Mouse (Mus musculus): ENCODE measurements around the gene Atp1a2. TPM values are rescaled to one million over a fixed set of nuclear protein-coding genes. Genes with fewer than 3 reads are reported as not detected.

Atp1a2 gene
- total RNA-seq (2017): not detected in 3 replicates

DNA sequence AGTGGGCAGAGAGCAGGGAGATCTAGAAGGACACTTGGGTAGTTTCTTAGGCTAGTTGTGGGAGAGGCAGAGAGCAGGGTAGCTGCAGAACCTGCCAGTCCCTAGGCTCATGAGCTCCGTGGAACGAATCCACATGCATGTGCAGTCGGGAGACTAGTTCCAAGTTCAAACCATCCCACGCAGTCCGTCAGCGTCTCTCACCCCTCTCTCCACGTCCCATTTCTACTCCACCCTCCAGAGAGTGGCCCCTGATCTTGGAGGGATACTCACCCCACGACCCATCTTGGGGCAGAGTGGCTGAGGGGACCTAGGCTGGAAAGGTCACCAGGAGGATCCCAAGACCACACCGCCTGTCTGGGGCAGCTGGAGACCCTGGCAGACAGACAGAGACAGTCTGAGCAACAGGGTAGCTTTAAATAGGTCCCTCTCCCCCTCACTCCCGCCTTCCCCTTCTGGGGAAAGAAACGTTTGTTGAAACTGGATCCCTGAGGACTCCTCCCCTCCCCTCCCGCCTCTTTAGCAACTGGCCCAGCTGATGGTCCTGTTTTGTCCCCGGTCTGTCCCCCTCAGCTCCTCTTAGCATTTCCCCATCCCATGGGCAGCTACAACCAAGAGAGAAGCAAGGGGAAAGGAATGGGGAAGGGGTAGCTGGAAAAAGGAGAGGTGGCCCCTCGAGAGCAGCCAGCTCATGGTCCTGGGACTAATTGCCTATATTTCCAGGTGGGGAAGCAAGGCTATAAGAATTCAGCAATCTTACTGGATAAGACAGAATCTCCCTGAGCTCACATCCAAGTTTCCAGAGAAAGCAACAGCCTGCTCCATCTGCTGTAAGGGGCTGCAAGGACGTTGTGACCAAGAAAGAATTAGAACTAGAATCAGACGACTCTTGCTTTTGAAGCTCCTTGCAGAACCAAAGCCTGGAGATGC is at the start of gene Atp1a2:
Atp1a2 (minus strand) TSS at position 454 of the 927 bp plus-strand sequence.
- no peak for ATAC-seq (replicated peaks; ENCODE audit: insufficient number of reproducible peaks, low FRiP score, low TSS enrichment, poor library complexity, severe bottlenecking)

DNA sequence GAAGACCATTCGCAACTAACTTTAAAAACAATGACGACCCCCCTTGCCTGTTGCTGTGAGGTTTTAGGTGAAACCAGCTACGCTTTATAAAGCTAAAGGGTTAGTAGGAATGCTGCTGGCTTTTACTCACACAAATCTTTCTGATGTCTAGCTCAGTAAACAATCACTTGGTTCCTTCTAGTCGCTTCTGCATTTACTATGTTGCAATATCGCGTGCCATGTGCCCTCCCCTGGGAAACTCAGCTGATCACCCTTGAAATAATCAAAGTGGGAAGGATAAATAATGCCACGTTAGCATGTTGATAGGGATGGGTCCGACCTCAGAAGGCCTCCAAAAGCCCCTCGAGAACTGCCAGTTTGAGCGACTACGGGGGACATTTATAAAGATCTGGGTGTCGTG is 49.5 kb upstream of the Atp1a2 start:
- ATAC-seq (replicated peaks; ENCODE audit: insufficient number of reproducible peaks, low FRiP score, low TSS enrichment, poor library complexity, severe bottlenecking): 0 out of 2 replicates have a peak, but pooled peaks have one; percentile 30

DNA sequence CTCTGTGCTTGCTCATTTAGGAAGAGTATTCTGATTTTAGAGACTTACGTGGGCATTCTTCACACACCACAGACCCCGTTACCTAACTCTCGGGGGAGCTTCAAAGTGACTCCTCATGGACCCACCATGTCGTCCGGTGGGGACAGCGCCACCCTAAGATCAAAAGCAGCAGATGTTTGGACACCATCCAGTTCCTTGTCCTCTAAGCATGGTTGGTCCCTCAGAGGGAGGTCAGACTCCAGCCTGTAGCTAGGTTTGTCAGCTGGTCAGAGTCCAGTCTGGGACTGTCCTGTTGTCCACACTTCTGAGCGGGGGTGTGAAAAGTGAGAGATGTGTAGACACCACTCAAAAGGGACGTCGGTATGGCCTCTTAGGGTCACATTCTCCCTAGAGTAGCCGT is 48.8 kb upstream of the Atp1a2 start:
- ATAC-seq (replicated peaks; ENCODE audit: insufficient number of reproducible peaks, low FRiP score, low TSS enrichment, poor library complexity, severe bottlenecking): no peak

DNA sequence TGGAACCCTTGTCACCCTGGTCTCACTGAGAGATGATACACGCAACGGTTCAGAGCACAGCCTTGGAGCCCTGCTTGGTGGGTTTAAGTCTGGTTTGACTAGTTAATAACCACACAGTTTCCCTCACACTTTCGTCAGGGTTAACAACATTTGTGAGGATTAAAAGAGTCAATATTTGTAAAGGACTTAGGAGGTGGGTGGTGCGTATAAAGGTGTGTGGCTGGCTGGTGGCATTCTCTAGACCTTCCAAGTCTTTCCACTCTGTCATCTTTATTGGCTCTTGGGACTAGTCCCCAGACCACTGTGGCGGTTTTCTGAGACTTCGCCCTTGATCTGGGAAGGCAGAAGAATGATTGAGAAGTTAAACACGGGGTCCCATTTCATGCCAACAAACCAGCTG is 47.0 kb upstream of the Atp1a2 start:
- no peak for ATAC-seq (replicated peaks; ENCODE audit: insufficient number of reproducible peaks, low FRiP score, low TSS enrichment, poor library complexity, severe bottlenecking)

DNA sequence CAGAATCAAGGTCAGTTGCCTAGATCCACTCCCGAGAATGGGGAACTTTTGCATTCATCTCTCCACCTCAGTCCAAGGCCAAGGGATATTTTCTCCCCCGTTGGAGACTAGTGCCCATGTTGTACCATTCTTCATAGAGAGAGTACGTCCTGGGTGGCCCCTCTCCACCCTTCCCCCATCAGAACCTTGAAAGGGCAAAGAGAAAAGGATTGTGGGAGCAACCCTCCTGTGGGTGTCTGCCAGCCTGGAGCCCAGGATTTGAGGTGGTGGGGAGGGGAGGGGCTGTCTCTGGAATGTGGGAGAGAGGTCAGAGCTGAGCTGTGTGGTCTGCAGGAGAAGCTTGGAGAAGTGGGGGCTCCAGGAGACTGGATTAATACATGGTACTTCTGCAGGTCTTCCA is 46.0 kb upstream of the Atp1a2 start:
- no peak for ATAC-seq (replicated peaks; ENCODE audit: insufficient number of reproducible peaks, low FRiP score, low TSS enrichment, poor library complexity, severe bottlenecking)

DNA sequence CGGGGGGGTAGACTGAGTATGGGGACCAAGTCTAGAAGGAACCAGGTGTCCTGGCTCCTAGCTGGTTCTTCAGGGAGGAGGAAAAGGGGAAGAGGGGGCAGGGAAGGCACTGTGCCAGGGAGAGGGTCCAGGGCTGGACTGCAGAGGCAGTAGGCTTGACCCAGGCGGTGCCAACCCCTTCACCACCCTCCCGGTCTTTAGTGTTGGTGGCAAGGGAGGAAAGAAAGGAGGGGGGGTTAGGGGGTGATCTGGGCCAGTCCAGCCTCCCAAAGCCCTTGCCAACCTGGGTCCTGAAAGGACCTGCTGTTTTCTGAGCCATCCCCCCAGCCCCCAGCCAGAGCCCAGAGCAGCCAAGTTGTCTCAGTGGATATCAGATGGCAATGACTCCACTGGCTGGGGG is 44.9 kb upstream of the Atp1a2 start:
- ATAC-seq (replicated peaks; ENCODE audit: insufficient number of reproducible peaks, low FRiP score, low TSS enrichment, poor library complexity, severe bottlenecking): no peak

DNA sequence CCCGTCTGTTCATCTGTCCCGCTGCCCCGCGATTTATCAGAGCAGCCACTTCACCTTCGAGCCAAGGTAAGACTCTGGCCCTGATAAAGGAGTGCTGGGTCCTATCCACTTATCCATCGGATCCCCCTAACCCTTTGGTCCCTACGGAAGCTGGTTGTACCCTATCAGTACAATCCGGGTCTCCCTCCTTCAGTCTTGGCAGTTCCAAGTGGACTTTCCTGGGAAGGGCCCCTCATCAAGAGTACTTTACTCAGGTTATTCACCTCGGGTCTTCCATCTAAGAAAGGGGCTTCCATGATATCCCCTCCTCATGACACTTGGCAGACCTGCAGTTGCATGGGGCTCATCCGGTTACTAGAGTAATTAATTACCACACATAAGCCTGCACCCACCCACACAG is 43.5 kb upstream of the Atp1a2 start:
- ATAC-seq (replicated peaks; ENCODE audit: insufficient number of reproducible peaks, low FRiP score, low TSS enrichment, poor library complexity, severe bottlenecking): no peak

DNA sequence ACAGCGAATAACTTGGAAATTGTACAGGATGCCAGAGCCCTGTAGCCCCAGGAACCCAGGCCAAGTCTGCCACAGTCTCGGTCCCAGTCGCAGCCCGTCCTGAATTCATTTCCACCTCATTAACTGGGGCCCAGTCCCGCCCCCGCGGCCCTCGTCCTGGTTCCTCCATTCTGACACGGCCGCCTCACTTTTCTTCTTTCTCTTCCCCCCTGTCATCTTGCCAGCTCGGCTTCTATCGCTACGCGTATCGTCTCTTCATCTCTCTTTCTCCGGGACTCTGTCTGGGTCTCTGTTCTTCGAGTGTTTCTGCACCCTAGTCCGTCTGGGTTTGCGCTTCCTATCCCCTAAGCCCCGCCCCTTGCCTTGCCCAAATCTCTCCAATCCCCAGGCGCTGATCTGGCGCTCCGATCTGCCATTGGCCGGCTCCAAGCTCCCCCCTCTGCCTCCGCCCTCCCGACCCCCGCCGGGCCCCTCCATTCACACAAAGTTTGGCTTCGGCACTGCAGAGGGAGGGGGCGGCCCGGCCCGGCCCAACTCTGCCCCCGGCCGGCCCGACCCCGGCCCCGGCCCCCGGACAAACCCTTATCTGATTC is 43.0 kb upstream of the Atp1a2 start, which contains the start of gene Kcnj10:
Kcnj10 (plus strand) TSS at position 482 of the 593 bp plus-strand sequence.
- peak; percentile 63 for ATAC-seq (replicated peaks; ENCODE audit: insufficient number of reproducible peaks, low FRiP score, low TSS enrichment, poor library complexity, severe bottlenecking)

DNA sequence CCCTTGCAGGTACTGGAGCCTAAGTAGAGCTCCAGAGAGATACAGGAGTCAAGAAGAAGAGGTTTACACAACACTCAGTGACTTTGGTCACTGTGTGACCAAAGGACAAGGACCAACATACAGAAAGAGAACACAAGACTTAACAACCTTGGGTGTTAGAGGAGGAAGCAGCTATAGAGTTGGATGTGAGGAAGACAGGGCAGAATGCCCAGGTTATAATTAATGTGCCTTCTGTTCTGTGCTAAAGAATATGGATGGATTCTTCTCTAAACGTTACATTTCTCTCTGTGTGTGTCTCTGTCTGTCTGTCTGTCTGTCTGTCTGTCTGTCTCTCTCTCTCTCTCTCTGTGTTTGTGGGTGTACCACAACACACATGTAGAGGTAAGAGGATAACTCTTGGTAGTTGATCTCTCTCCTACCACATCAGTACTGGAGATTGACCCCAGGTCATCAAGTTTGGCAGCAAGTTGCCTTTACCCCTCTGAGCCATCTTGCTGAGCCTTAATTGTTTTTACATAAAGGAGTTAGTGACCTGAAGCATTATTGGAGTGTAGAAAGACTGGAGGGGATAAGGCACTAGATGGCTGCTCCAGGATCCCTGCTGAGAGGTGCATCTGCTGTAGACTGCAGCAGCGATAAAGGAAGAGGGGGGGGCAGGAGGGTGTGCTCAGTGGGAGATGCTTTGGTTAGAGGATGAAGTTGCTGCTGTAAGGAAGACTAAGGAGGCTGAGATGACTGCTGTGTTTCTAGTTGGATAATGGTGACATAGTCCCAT is 39.7 kb upstream of the Atp1a2 start:
- no peak for ATAC-seq (replicated peaks; ENCODE audit: insufficient number of reproducible peaks, low FRiP score, low TSS enrichment, poor library complexity, severe bottlenecking)

DNA sequence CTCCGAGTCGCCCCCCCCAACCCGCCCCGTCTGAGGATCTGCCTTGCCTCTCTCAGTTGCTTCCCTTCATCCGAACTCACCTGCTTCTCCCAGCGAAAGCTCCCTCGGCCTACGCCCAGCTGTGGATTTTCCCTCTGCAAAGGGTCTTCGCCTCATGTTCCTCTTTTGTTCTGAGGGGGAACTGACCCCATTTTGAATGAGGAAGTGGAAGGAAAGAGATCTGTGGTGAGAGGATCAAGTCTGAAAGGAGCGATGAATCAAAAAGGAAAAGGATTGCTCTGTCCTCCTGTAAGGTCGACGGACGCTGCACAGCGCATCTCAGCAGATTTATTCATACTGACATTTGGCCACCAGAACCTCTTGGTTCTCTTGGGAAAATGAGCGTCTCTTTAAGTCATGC is 37.9 kb upstream of the Atp1a2 start:
- no peak for ATAC-seq (replicated peaks; ENCODE audit: insufficient number of reproducible peaks, low FRiP score, low TSS enrichment, poor library complexity, severe bottlenecking)

DNA sequence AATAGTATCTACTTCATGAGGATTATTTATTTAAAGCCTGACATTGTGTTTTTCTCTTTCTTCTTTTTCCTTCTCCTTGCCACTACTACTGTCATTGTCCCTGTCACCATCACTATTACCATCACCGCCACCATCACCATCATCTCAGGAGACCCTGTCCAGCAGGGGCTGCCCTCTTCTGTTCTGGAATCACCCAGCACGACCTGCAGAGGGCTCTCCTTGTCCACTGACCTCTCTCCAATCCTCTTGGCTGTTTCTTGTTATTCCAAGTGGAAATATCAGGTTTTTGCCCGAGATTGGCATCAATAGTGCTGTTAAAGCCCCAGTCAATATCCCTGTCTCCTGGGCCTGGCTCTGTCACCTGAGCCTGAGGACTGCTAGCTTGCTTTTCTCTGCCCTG is 35.6 kb upstream of the Atp1a2 start:
- ATAC-seq (replicated peaks; ENCODE audit: insufficient number of reproducible peaks, low FRiP score, low TSS enrichment, poor library complexity, severe bottlenecking): no peak

DNA sequence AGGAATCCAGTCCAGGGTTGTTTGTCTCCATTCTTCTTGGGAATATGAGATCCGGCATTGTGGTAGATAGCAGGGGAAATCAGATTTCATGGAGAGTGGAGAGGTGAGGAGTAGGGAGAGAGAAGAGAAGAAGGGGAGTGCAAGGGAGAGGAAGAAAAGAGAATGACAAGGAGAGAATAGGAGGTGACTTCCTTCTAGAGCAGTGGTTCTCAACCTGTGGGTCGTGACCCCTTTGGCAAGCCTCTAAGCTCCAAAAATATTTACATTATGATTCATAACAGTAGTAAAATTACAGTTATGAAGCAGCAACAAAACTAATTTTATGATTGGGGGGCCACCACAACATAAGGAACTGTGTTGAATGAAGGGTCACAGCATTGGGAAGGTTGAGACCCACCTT is 35.1 kb upstream of the Atp1a2 start:
- no peak for ATAC-seq (replicated peaks; ENCODE audit: insufficient number of reproducible peaks, low FRiP score, low TSS enrichment, poor library complexity, severe bottlenecking)

DNA sequence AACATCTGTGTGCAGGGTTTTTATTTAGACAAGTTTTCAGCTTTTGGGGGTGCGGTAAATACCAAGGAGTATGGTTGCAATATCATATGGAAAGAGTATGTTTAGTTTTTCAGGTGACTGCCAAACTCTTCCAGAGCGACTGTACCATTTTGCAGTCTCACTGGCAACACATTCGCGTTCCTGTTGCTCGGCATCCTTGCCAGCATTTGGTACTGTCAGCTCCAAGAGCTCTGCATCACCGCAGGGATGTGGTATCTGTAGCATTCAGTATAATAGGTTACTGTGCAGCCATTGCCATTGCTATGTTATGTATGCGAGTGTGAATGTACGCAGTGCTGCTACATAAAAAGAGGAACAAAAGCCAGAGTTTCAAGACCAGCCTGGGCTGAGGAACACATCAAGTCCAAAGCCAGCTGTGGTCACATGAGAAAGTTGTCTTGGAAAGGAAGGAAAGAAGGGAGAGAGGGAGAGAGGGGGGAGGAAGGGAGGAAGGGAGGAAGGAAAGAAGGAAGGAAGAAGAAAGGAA is 33.6 kb upstream of the Atp1a2 start:
- no peak for ATAC-seq (replicated peaks; ENCODE audit: insufficient number of reproducible peaks, low FRiP score, low TSS enrichment, poor library complexity, severe bottlenecking)

DNA sequence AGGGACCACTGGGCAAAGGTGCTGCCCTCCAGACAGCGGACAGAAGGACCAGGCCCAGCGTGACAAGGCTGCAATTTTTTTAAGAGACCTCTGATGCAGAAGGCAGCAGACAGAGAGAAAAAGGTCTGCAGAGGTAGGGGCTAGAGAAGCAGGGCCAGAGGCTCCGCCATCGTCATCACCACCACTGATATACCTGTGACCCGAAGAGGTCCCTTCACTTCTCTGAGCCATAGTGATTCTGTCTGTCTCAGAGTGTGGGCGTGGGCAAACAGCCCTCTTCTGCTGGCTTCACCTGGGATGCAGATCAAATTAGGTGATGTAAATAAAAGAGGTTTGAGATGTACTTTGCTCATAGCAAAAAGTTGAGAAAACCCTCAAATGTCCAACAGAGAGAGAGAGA is 31.8 kb upstream of the Atp1a2 start:
- no peak for ATAC-seq (replicated peaks; ENCODE audit: insufficient number of reproducible peaks, low FRiP score, low TSS enrichment, poor library complexity, severe bottlenecking)

DNA sequence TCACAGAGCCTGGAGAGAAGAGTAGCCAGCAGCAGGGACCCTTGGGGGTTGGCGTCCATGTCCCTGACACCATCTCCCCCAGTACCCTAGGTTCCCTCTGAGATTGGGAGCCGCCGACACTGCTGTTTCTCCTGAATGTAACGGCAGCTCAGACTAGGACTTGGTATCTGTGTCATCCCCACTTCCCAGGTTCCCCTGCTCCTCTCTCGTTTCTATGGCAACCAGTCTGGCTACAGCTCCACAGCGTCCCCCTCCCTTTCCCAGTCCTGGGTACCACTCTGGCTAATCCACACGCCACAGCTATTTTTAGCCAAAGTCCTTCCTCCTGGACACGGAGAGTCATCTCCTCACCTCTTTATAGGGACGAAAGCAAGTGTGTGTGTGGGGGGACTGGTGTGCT is 31.3 kb upstream of the Atp1a2 start, which contains the start of gene Kcnj9:
Kcnj9 (minus strand) TSS at position 188 of the 400 bp plus-strand sequence.
- no peak for ATAC-seq (replicated peaks; ENCODE audit: insufficient number of reproducible peaks, low FRiP score, low TSS enrichment, poor library complexity, severe bottlenecking)

DNA sequence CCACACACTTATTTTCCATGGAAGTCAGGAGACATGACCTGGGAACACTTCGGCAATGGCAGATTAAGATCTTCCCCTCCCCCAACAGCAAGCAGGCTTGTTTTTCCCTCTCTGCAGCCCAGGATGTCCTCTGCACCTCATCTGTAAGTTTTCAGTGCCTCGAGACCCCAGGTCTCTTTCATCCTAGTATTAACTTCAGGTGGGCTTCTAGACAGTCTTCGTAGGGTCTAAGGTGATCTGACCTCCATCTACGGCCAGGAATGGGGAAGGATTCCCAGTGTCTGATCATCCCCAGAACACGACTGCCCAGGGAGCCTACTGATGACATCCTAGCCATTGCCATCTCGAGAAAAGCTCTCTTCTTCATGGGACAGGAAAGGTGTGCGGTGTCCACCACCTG is 30.6 kb upstream of the Atp1a2 start:
- no peak for ATAC-seq (replicated peaks; ENCODE audit: insufficient number of reproducible peaks, low FRiP score, low TSS enrichment, poor library complexity, severe bottlenecking)

DNA sequence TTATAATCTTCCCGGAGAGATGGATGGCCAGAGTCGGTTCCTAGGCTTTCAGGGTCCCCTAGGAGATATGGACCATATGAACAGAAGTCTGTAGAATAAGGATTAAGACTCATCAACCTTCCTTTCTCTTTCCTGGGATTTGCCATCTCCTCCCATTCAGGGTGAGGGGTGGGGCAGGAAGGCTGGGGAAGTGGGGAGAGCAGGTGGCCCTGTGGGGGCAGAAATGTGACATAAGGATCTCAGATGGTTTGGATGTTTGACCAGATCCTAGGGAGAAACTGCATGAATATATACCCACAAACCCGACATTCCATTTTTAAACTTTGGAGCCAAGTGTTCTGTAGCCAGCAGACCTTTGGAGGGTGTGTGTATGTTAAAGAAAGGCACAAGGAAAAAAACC is 30.2 kb upstream of the Atp1a2 start:
- ATAC-seq (replicated peaks; ENCODE audit: insufficient number of reproducible peaks, low FRiP score, low TSS enrichment, poor library complexity, severe bottlenecking): no peak

DNA sequence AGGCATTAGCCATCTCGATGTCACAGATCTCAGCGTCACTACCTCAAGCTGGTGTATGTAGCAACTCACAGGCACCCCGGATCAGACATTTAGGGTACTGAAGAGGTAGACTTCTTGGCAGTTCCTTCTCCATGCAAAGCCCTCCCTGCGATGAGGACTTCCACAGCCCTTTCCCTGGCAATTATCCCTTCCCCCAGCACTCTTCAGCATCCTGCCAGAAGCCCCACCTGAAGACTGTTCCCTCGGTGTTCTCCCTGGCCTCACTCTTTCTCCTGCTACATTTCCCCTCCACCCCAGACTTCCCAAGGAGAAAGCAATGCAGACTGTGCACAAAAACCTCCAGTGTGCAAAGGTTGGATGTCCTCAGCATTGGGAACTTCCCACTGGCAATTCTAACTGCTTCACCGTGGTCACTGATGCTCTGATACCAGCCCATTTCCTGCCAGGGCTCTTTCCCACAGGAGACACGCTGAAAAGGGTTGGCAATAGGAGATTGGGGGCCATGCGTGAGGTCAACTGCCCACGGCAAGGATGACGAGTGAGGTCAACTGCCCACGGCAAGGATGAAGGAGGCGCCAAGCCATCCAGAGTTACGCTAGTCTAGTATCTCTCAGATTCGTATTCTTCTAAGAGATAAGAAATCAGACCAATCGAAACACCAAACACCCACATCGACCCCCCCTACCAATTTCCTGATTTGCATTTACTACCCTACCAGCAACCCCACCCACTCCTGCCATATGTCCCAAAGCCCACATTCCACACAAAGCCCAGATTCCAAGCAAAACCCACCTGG is 29.5 kb upstream of the Atp1a2 start:
- no peak for ATAC-seq (replicated peaks; ENCODE audit: insufficient number of reproducible peaks, low FRiP score, low TSS enrichment, poor library complexity, severe bottlenecking)

All from monocyte, adult 5-6 weeks (primary cell).